Mouse (Mus musculus): ENCODE data around the gene Syne3. TPM values are rescaled to one million over a fixed set of nuclear protein-coding genes. Genes with fewer than 3 reads are reported as not detected.

Gene Syne3
- total RNA-seq, 2 experiments from 2014 or later = 9.7 to 10.9 TPM

DNA sequence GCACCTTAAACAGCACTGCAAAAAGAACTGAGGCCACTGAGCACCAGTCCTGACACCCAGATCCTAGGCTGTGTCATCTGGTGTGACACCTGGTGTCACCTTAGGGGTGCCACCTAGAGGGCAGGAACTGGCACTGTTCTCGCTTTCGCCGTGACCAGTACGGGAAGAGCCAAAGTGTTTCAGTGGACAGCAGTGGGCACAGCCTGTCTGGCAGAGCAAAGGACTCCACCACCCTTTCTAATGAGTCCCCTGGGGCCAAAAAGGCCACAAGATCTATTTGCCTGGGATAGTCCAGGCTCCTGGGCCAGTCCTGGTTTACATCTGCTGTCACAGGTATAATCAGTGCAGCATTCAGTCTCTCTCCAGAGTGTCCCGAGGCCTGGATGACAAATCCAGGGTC, 70.7 kb downstream of the Syne3 start:
- no peak for ATAC-seq (replicated peaks; ENCODE audit: low FRiP score, low TSS enrichment, poor library complexity, severe bottlenecking)

DNA sequence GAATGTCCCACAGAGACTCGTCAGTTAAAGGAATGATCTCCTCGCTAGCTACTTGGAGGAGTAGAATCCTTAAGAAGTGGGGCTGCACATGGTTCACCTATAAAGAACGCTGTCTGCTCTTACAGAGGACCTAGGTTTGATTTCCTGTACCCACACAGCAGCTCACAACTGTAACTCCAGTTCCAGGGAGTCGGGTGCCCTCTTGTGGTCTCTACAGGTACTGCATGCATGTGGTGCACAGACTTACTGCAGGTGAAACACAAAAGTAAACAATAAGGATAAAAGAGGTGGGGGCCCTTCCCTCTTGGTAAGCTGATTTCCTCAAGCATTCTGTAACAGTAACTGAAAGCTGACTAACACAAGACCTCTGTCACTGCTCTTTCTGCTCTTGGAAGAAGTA, 73.4 kb downstream of the Syne3 start:
- no peak for ATAC-seq (replicated peaks; ENCODE audit: low FRiP score, low TSS enrichment, poor library complexity, severe bottlenecking)

DNA sequence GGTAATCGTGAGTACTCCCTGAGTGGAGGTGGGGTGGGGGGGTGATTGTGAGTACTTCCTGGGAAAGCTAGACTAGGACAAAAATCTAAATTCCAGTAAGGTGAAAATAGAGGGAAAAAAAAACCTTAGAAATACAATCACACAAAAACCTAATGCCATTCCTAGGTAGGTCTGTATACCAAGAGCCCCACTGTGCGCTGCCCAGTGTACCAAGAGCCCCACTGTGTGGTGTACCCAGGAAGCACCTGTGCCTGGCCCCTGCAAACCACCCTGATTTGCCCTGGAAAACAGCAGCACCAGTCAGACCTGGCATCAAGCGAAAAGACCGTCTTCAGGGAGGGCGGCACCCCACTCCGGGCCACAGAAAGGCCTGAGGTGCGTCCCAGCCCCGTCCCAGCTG, 74.5 kb downstream of the Syne3 start:
- ATAC-seq (replicated peaks; ENCODE audit: low FRiP score, low TSS enrichment, poor library complexity, severe bottlenecking) = no peak

GRCm38 (mm10) chr12:104933800-104934199, 75.8 kb downstream of the Syne3 start:
- ATAC-seq (replicated peaks; ENCODE audit: low FRiP score, low TSS enrichment, poor library complexity, severe bottlenecking) = no peak

GRCm38 (mm10) chr12:104933217-104933616, 76.4 kb downstream of the Syne3 start:
- peak; percentile 62 for ATAC-seq (replicated peaks; ENCODE audit: low FRiP score, low TSS enrichment, poor library complexity, severe bottlenecking)

GRCm38 (mm10) chr12:104925765-104926164, 83.8 kb downstream of the Syne3 start:
- no peak for ATAC-seq (replicated peaks; ENCODE audit: low FRiP score, low TSS enrichment, poor library complexity, severe bottlenecking)

GRCm38 (mm10) chr12:104925035-104925434, 84.6 kb downstream of the Syne3 start:
- no peak for ATAC-seq (replicated peaks; ENCODE audit: low FRiP score, low TSS enrichment, poor library complexity, severe bottlenecking)

- ATAC-seq (replicated peaks; ENCODE audit: low FRiP score, low TSS enrichment, poor library complexity, severe bottlenecking) = no peak
Measured at GRCm38 (mm10) chr12:104924546-104924945, 85.1 kb downstream of the Syne3 start.

DNA sequence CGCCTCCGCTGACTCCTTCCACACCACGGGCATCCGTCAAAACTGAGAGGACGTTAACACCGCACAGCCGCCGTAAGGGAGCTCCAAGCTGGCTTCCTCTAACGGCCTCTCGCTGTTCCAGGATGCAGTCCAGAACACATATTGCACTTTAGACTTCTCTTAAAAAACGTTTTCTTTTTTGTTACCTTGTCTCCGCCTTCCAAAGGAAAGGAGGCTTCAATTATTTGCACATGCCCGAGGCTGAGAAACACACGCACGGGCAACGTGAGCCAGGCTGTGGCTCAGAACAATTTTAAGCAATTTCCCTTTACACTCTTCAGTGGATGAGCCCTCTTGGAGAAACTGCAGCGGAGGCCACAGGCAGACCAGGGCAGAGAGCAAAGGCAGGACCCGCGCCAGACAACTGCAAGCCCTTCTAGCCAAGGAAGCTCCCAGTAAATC, 85.6 kb downstream of the Syne3 start:
- no peak for ATAC-seq (replicated peaks; ENCODE audit: low FRiP score, low TSS enrichment, poor library complexity, severe bottlenecking)

DNA sequence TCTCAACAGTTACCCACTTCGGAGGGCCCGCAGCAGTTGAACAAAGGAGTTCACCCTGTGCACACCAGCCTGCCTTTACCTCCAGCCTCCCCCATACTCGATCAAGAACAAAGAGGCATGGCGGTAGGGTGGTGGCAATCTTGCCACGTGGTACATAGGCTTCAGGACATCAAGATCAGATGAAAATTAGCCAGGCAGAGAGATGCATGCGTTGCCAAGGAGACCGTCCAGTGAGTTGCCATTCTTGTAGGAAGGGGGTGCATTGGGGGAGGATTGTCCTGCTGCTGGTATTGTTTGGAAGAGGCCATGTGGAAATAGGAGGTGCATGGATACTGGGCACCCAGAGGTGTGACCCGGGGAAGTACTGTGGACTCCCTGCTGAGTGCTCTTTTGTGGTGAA, 87.0 kb downstream of the Syne3 start:
- no peak for ATAC-seq (replicated peaks; ENCODE audit: low FRiP score, low TSS enrichment, poor library complexity, severe bottlenecking)

DNA sequence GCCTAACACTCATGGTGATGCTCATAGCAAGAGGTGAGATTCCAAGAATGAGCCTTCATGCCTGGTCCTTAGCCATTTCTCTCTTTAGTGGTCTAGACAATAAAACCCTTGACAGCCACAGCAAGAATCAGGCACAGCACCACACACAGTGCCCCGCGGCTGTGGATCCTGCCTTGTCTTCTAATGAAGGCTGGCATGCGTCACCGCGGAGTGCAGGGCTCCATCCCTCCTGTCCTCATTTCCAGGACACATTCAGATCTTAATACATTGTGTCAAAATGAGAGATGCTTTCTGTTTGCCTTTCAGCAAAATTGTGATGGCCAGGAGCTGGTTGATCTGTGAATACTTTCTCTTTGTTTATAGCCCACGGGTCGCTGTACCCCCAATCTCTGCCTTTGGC, 88.5 kb downstream of the Syne3 start:
- no peak for ATAC-seq (replicated peaks; ENCODE audit: low FRiP score, low TSS enrichment, poor library complexity, severe bottlenecking)

DNA sequence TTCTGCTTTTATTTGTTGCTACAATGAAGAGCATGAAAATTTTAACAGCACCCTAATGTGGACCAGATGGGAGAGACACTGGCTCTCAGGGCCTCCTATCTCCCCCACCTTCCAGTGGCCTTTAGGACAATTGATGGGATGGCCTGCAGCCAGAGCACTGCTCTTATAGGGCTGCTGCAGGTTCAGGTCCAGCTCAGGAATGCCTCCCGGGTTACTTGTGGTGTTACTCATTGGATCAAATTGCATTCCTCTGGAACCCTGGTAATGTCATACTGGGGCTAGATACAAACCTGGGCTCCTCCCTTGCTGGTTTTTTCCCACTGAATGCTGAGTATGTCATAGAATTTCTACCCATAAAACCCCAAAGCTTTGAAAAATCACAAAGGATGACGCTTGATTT, 90.4 kb downstream of the Syne3 start:
- ATAC-seq (replicated peaks; ENCODE audit: low FRiP score, low TSS enrichment, poor library complexity, severe bottlenecking) = no peak

GRCm38 (mm10) chr12:104917927-104918326, 91.7 kb downstream of the Syne3 start:
- ATAC-seq (replicated peaks; ENCODE audit: low FRiP score, low TSS enrichment, poor library complexity, severe bottlenecking) = no peak

DNA sequence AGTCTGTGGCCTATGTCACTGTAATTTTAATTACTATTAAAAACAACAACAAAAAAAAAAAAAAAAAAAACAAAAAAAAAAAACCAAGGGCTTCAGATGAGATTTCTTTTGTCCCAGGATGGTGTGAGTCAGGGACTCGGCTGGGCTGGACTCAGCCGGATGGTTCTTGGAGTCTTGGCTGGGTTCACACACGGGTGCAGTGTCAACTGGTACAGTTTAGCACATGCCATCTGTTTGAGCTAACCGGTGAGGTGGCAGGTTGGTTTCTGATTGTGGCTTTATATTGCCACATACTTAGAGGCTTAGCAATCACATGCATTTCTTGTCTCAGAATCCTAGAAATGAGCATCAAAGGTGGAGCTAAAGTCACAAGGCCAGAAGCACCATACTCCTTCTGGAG, 92.3 kb downstream of the Syne3 start:
- no peak for ATAC-seq (replicated peaks; ENCODE audit: low FRiP score, low TSS enrichment, poor library complexity, severe bottlenecking)

DNA sequence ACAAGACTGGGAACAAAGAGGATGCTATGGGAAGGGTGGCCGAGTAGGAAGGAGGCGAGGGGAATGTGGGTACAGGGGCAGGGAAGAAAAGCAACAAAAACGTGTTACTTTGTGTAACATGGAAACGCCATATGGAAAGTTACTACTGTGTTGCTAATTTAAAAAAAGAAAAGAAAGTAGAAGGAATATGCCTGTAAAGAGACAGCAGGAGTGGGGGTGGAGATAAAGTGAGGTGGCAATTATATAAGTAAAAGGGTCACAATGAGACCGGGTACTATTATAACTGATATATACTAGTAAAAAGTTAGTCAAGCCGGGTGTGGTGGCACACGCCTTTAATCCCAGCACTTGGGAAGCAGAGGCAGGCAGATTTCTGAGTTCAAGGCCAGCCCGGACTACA, 92.8 kb downstream of the Syne3 start:
- no peak for ATAC-seq (replicated peaks; ENCODE audit: low FRiP score, low TSS enrichment, poor library complexity, severe bottlenecking)

- no peak for ATAC-seq (replicated peaks; ENCODE audit: low FRiP score, low TSS enrichment, poor library complexity, severe bottlenecking)
Measured at GRCm38 (mm10) chr12:104915681-104916080, 93.9 kb downstream of the Syne3 start.

- ATAC-seq (replicated peaks; ENCODE audit: low FRiP score, low TSS enrichment, poor library complexity, severe bottlenecking) = no peak
Measured at GRCm38 (mm10) chr12:104912990-104913389, 96.6 kb downstream of the Syne3 start.

DNA sequence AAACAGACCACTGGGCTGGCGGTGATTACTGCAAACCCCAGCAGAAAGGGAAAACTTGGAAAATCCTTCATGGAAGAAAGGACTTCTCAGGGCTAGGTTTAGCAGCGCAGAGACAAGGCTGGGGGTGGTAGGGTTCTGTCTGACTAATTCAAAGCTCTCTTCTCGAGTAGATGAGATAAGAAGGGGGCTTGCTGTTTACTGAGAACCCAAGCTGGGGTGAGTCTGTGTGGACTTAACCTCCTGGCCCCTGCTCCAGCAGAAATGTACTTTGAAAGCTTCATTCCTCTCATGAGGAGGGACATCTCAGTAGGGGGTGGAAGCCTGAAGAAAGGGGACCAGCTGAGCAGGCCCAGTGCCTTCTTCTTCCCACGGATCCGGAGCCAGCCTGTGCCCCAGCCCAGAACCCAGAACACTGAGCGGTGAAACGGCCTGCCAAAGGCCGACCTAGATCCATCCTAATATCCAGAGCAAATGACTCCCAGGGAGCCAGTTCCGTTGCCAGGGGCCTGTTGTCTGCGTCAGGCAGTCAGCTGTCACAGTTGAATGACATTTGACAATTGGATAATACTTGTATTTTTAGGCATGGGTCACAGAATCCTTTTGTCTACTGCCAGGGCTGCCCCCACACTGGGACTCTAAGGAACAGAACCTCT, 97.2 kb downstream of the Syne3 start:
- ATAC-seq (replicated peaks; ENCODE audit: low FRiP score, low TSS enrichment, poor library complexity, severe bottlenecking) = no peak

DNA sequence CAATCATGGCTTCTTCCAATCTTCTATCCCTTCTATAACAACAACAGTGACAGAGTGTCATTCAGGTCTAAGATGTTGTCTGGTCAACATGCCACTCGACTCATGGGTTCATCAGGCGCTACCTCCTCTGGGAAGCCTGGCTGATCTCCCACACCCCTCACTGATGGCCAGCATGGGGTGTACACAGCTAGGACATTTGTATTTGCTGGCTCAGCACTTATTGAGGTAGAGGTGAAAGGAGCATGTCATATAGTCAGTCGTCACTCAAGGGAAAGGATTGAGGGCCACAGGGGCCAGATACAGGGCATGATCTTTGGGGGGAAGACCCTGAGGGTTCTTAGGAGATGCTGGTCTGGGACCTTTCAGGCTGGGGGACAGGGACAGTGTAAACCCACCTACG, 99.9 kb downstream of the Syne3 start:
- ATAC-seq (replicated peaks; ENCODE audit: low FRiP score, low TSS enrichment, poor library complexity, severe bottlenecking) = no peak

GRCm38 (mm10) chr12:104908986-104909385, 100.6 kb downstream of the Syne3 start:
- no peak for ATAC-seq (replicated peaks; ENCODE audit: low FRiP score, low TSS enrichment, poor library complexity, severe bottlenecking)

- no peak for ATAC-seq (replicated peaks; ENCODE audit: low FRiP score, low TSS enrichment, poor library complexity, severe bottlenecking)
Measured at GRCm38 (mm10) chr12:104908024-104908781, 101.4 kb downstream of the Syne3 start.

Data from megakaryocyte-erythroid progenitor cell, adult 5-6 weeks (primary cell).